Mouse (Mus musculus): ENCODE results near the gene Grip2. TPM values are rescaled to one million over a fixed set of nuclear protein-coding genes. Genes with fewer than 3 reads are reported as not detected.

Gene Grip2
- polyA plus RNA-seq, 1 experiment from 2014 or later = 0.33 TPM

- H3K27me3 ChIP-seq (ENCODE audit: control insufficient read depth, insufficient read depth, low read length) = no peaks in the 10 kb centered on the region
- H3K9me3 ChIP-seq (ENCODE audit: control insufficient read depth, low read depth, low read length) = no peaks in the 10 kb centered on the region
- 0 out of 2 replicates have a peak overlapping the region, but pooled peaks have one; percentile 1 for H3K4me2 ChIP-seq (replicated peaks; ENCODE audit: low read depth, low read length)
- peaks cover 3% of the 10 kb centered on the region; the same call in 1 of the 2 replicates for H3K36me3 ChIP-seq (ENCODE audit: control insufficient read depth, insufficient read depth, low read length)
- ATAC-seq (ENCODE audit: insufficient number of reproducible peaks, insufficient read depth, low FRiP score, low read depth) = peak; percentile 24; the same call in 1 of the 2 replicates
- 24% methylated on average over 4 of the region's 4 CpGs for WGBS
- H3K9ac ChIP-seq (replicated peaks; ENCODE audit: low read depth, low read length) = 0 out of 2 replicates have a peak overlapping the region, but pooled peaks have one; percentile 18
- no peak overlapping the region for H3K4me3 ChIP-seq (ENCODE audit: low read depth, low read length)
- H3K27ac ChIP-seq (ENCODE audit: low read length) = peak overlapping the region; percentile 82; the same call in 1 of the 2 replicates
- H3K4me1 ChIP-seq (ENCODE audit: control insufficient read depth, insufficient read depth, low read length) = peaks cover 20% of the 10 kb centered on the region
These were observed 114.8 kb downstream of the Grip2 start for GRCm38 (mm10) chr6:91712097-91712854.

Other genes starting within 250 kb of the Grip2 start
- 60.3 and 65.1 TPM in 2 replicates for gene Slc6a6, start 143.2 kb downstream of the Grip2 start, polyA plus RNA-seq (2014; fragmentation: Nextera tagmentation; extraction: Ambion mirVana)
- 33.8 and 37.5 TPM in 2 replicates for gene Ccdc174, start 50.8 kb upstream of the Grip2 start, polyA plus RNA-seq (2014; fragmentation: Nextera tagmentation; extraction: Ambion mirVana)
- 0.48 and 0.49 TPM in 2 replicates for gene 4930590J08Rik, start 75.6 kb upstream of the Grip2 start, polyA plus RNA-seq (2014; fragmentation: Nextera tagmentation; extraction: Ambion mirVana)
- 5.1 and 5.5 TPM in 2 replicates for gene Fgd5, start 151.6 kb upstream of the Grip2 start, polyA plus RNA-seq (2014; fragmentation: Nextera tagmentation; extraction: Ambion mirVana)

Measured in stomach, embryonic 14.5 days (tissue).